Mouse (Mus musculus) testis, adult 2 months (tissue): ENCODE results near the gene 3110021N24Rik. TPM values are rescaled to one million over a fixed set of nuclear protein-coding genes. Genes with fewer than 3 reads are reported as not detected.

Experiments used
- H3K27ac ChIP-seq: fragments of 200-500 bp; 2 replicates; pipeline ENCODE4 v1.5.1; 2012; ENCODE audit warnings: low read depth, low read length; ENCODE audit not compliant: control insufficient read depth, insufficient read depth
- H3K27me3 ChIP-seq: fragments of 200-500 bp; 2 replicates; pipeline ENCODE4 v1.6.1; 2012; ENCODE audit warnings: mild to moderate bottlenecking, low read length, moderate library complexity; ENCODE audit not compliant: control insufficient read depth, insufficient read depth
- H3K36me3 ChIP-seq: fragments of 200-500 bp; 2 replicates; pipeline ENCODE4 v1.6.1; 2012; ENCODE audit warnings: mild to moderate bottlenecking, low read length; ENCODE audit not compliant: control insufficient read depth, insufficient read depth
- H3K4me1 ChIP-seq: fragments of 200-500 bp; 2 replicates; pipeline ENCODE4 v1.6.1; 2012; ENCODE audit warnings: low read length; ENCODE audit not compliant: control insufficient read depth, insufficient read depth
- H3K4me3 ChIP-seq: fragments of 200-500 bp; 2 replicates; pipeline ENCODE4 v1.5.1; 2012; ENCODE audit warnings: low read depth, mild to moderate bottlenecking, low read length, moderate library complexity, mixed read lengths; ENCODE audit not compliant: control insufficient read depth
- CTCF ChIP-seq: fragments of 200-500 bp; IDR thresholded peaks from 2 replicates; pipeline ENCODE4 v1.5.1; 2012; ENCODE audit warnings: low read depth, mild to moderate bottlenecking, inconsistent platforms, low read length, moderate library complexity; ENCODE audit not compliant: control insufficient read depth, insufficient read depth, insufficient replicate concordance
- POLR2A ChIP-seq: fragments of 200-500 bp; IDR thresholded peaks from 2 replicates; pipeline ENCODE4 v1.6.1; 2012; ENCODE audit warnings: low read depth, mild to moderate bottlenecking, inconsistent platforms, low read length, moderate library complexity; ENCODE audit not compliant: control insufficient read depth
- polyA plus RNA-seq: library from polyadenylated mRNA; depleted of rRNA; stranded (reverse); fragments of >200 nt; gene quantifications from 2 replicates; pipeline ENCODE4 v1.2.3, GENCODE M21; 2012

3110021N24Rik gene
- polyA plus RNA-seq, 1 experiment: not detected

DNA sequence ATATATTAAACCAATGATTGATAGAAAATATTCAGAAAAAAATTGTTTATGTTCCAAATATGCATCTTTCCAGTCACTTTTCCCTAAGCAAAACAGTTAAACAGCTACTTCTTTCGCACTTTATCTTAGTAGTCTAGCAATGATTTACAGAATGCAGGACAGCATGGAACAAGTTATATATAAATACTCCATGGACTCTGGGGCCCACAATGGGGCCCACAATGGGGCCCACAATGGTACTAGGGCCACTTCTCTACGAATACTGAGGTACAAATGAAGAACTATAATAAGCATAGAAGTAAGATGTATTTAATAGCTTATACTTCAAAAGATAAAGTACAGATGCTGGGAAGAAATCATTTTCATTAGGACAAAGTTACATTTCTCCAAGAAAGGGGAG, 4.7 kb downstream of the 3110021N24Rik start:
- no peaks in the 10 kb centered on the region for H3K4me1 ChIP-seq
- H3K4me3 ChIP-seq: no peak overlapping the region
- no peaks in the 10 kb centered on the region for H3K27me3 ChIP-seq
- TF ChIP-seq CTCF: no peak
- no peak for TF ChIP-seq POLR2A
- H3K36me3 ChIP-seq: no peaks in the 10 kb centered on the region
- H3K27ac ChIP-seq: no peak overlapping the region

GRCm38 (mm10) chr4:108730450-108730849, 11.0 kb downstream of the 3110021N24Rik start:
- TF ChIP-seq CTCF (no peak), POLR2A (no peak)
- no peaks in the 10 kb centered on the region for H3K4me1 ChIP-seq
- H3K27ac ChIP-seq: no peak overlapping the region
- no peaks in the 10 kb centered on the region for H3K27me3 ChIP-seq
- H3K36me3 ChIP-seq: no peaks in the 10 kb centered on the region
- no peak overlapping the region for H3K4me3 ChIP-seq

DNA sequence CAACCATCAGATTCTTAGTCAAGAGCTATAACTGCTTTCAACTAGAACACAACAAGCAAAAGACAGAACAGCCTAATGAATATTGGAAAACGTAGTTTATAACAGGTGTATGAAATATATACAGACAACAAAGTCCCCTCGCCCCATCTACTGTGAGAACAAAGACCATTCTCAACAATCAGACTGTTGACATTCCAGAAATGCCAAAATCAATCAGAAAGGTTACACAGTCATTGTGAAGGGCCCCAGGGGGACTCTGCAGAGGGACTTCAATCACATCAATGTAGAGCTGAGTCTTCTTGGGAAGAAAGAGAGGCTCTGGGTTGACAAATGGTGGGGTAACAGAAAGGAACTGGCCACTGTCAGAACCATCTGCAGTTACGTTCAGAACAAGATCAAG, 12.1 kb downstream of the 3110021N24Rik start:
- TF ChIP-seq CTCF (no peak), POLR2A (no peak)
- H3K27me3 ChIP-seq: no peaks in the 10 kb centered on the region
- no peaks in the 10 kb centered on the region for H3K36me3 ChIP-seq
- no peaks in the 10 kb centered on the region for H3K4me1 ChIP-seq
- H3K27ac ChIP-seq: no peak overlapping the region
- H3K4me3 ChIP-seq: no peak overlapping the region

DNA sequence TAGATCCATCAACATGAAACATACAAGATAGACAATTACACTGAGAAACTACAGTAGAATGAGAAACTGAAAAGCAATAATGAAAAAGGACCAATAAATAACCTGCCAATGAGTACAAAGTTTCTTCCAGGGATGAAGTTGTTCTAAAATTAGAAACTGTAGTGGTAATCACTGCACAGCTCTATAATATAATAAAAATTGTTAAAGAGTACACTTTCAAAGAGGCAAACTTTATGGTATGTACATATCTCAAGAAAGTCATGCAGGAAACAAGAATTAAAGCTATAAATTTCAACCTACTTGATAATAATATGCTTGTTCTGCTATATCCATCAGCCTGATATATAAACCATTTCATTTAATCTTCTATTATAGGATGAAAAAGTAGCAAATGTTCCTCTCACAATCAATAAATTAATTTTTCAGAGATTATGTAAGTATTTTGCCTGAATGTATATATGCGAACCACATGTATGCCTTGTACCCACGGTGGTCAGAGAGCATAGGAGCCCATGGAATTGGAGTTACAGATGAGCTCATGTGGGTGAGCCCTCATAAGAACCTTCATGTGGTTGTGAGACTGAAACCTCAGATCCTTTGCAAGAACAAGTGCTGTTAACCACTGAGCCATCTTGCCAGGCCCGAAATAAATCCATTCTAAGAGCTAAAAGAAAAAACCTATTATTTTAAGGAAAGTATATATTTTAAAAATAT, 26.9 kb downstream of the 3110021N24Rik start:
- Histone ChIP-seq H3K4me1 (no peaks in the 10 kb centered on the region), H3K27me3 (no peaks in the 10 kb centered on the region), H3K4me3 (no peak overlapping the region), H3K36me3 (no peaks in the 10 kb centered on the region), H3K27ac (no peak overlapping the region)
- TF ChIP-seq POLR2A: no peak
- TF ChIP-seq CTCF: no peak

- TF ChIP-seq CTCF (no peak), POLR2A (no peak)
- Histone ChIP-seq H3K4me1 (no peaks in the 10 kb centered on the region), H3K4me3 (no peak overlapping the region), H3K27me3 (no peaks in the 10 kb centered on the region), H3K36me3 (no peaks in the 10 kb centered on the region), H3K27ac (no peak overlapping the region)
Observed at GRCm38 (mm10) chr4:108759583-108759982, 40.1 kb downstream of the 3110021N24Rik start.

- Histone ChIP-seq H3K4me3 (no peak overlapping the region), H3K36me3 (no peaks in the 10 kb centered on the region), H3K27me3 (no peaks in the 10 kb centered on the region), H3K4me1 (no peaks in the 10 kb centered on the region), H3K27ac (no peak overlapping the region)
- TF ChIP-seq POLR2A (no peak), CTCF (no peak)
Observed at GRCm38 (mm10) chr4:108768527-108768926, 49.1 kb downstream of the 3110021N24Rik start.

DNA sequence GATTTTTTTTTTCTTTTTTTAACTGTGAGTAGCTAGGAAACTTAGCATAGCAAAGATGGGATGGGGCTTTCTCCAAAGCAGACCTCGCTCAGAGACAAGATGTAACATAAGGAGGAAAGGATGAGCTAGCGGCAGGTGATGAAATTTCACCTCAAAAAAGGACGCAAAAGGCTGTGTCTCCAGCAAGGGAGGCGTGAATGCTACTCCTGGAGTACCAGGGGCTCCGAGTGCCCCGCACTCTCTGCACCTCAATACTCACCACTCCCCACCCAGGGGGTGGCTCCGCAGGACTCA, 60.3 kb downstream of the 3110021N24Rik start:
- Histone ChIP-seq H3K36me3 (no peaks in the 10 kb centered on the region), H3K4me1 (peaks cover 5% of the 10 kb centered on the region; the same call in 1 of the 2 replicates), H3K27ac (peak overlapping the region; percentile 95), H3K4me3 (peak overlapping the region; percentile 96), H3K27me3 (no peaks in the 10 kb centered on the region)
- no peak for TF ChIP-seq POLR2A
- TF ChIP-seq CTCF: no peak
